Mouse (Mus musculus) layer of hippocampus, adult 9-11 months (tissue): Measurements from ENCODE around the gene Gabrg3.
A peak's percentile ranks its signal among the peaks of the same experiment; 100 is the strongest.

Source experiments
- DNase-seq: peaks from one replicate; pipeline ENCODE4 v3.0.0; 2022

The Gabrg3 gene

GRCm38 (mm10) chr7:57050906-57051635 is 335.9 kb downstream of the Gabrg3 start:
- DNase-seq, result no peak

- no peak for DNase-seq
Measured at GRCm38 (mm10) chr7:57037861-57038421, 349.0 kb downstream of the Gabrg3 start.

- DNase-seq, result no peak
Measured at GRCm38 (mm10) chr7:57000585-57001261, 386.3 kb downstream of the Gabrg3 start.

- peak; percentile 6 for DNase-seq
Measured at GRCm38 (mm10) chr7:56997713-56998624, 389.0 kb downstream of the Gabrg3 start.

GRCm38 (mm10) chr7:56946398-56946797 is 440.6 kb downstream of the Gabrg3 start:
- no peak for DNase-seq

GRCm38 (mm10) chr7:56941606-56942005 is 445.4 kb downstream of the Gabrg3 start:
- no peak for DNase-seq

GRCm38 (mm10) chr7:56938020-56938419 is 449.0 kb downstream of the Gabrg3 start:
- DNase-seq, result no peak

GRCm38 (mm10) chr7:56919499-56919898 is 467.5 kb downstream of the Gabrg3 start:
- no peak for DNase-seq

- DNase-seq, result no peak
Measured at GRCm38 (mm10) chr7:56914862-56915261, 472.1 kb downstream of the Gabrg3 start.

GRCm38 (mm10) chr7:56899762-56900161 is 487.2 kb downstream of the Gabrg3 start:
- no peak for DNase-seq

GRCm38 (mm10) chr7:56867314-56868075 is 519.5 kb downstream of the Gabrg3 start:
- DNase-seq, result no peak

- peak; percentile 83 for DNase-seq
Measured at GRCm38 (mm10) chr7:56843565-56843964, 543.4 kb downstream of the Gabrg3 start.

GRCm38 (mm10) chr7:56825446-56825845 is 561.5 kb downstream of the Gabrg3 start:
- DNase-seq, result no peak

GRCm38 (mm10) chr7:56801841-56802240 is 585.1 kb downstream of the Gabrg3 start:
- DNase-seq, result peak; percentile 18

GRCm38 (mm10) chr7:56779122-56779521 is 607.9 kb downstream of the Gabrg3 start:
- DNase-seq, result peak; percentile 43

- no peak for DNase-seq
Measured at GRCm38 (mm10) chr7:56768216-56768615, 618.8 kb downstream of the Gabrg3 start.

- DNase-seq, result no peak
Measured at GRCm38 (mm10) chr7:56767796-56768195, 619.2 kb downstream of the Gabrg3 start.

GRCm38 (mm10) chr7:56765612-56766445 is 621.2 kb downstream of the Gabrg3 start:
- DNase-seq, result no peak

- DNase-seq, result no peak
Measured at GRCm38 (mm10) chr7:56729225-56729624, 657.8 kb downstream of the Gabrg3 start.
